Mouse (Mus musculus): Measurements from ENCODE around the gene Chst2. TPM values are rescaled to one million over a fixed set of nuclear protein-coding genes. Genes with fewer than 3 reads are reported as not detected.

The Chst2 gene
- total and polyA plus RNA-seq, 3 experiments: not detected

DNA sequence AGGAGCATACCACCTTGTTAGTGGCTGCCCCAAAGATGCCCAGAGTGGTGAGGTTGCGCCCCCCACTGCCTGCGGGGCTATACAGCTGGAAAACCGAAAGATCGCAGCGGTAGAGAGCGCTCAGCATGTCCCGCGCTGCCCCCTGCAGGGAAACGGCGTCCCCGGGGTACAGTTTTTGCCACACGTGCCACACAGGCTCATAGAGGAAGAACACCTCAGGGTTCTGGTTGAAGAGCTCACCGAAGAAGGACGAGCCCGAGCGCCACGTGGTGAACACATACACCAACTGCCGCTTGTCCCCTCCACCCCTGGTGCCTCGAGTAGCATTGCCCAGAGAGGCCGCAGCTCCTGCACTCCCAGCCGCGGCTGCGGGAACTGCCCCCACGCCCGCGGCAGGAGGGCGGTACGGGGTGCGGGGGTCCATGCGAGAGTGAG is 994 bp downstream of the Chst2 start:
- TF ChIP-seq GABPA (IDR thresholded peaks at IDR 0.05; ENCODE audit: low read depth, low read length) (no peak), CHD2 (IDR thresholded peaks at IDR 0.05; ENCODE audit: low read length) (no peak), SMC3 (IDR thresholded peaks at IDR 0.05; ENCODE audit: low read depth, low read length) (no peak), JUND (IDR thresholded peaks at IDR 0.05; ENCODE audit: low read depth, low read length) (no peak), CTCF (IDR thresholded peaks at IDR 0.05 in 2 of 3, conservative IDR thresholded peaks at IDR 0.05 in 1 of 3; ENCODE audit: control insufficient read depth in 1 of 3, insufficient read depth in 1 of 3, low read depth in 2 of 3, low read length in 3 of 3, poor library complexity in 1 of 3, severe bottlenecking in 1 of 3) (no peak), TBP (IDR thresholded peaks at IDR 0.05; ENCODE audit: low read depth, low read length) (no peak), POLR2A (IDR thresholded peaks at IDR 0.05; ENCODE audit: control insufficient read depth in 1 of 2, insufficient read depth in 1 of 2, low read depth in 1 of 2, low read length in 2 of 2, poor library complexity in 1 of 2) (no peak), TAL1 (IDR thresholded peaks at IDR 0.05; ENCODE audit: low read length) (no peak), POLR2AphosphoS2 (IDR thresholded peaks at IDR 0.05; ENCODE audit: low read length) (no peak), MAFK (IDR thresholded peaks at IDR 0.05; ENCODE audit: borderline replicate concordance, low read depth, low read length) (no peak), HCFC1 (IDR thresholded peaks at IDR 0.05; ENCODE audit: low read depth, low read length) (no peak), EP300 (IDR thresholded peaks at IDR 0.05; ENCODE audit: low read depth in 1 of 2, low read length in 2 of 2) (no peak), MAZ (IDR thresholded peaks at IDR 0.05; ENCODE audit: low read depth, low read length) (no peak), MEF2A (IDR thresholded peaks at IDR 0.05; ENCODE audit: extremely low read depth, insufficient replicate concordance, low read depth, low read length, poor library complexity, severe bottlenecking) (no peak), GATA1 (IDR thresholded peaks at IDR 0.05; ENCODE audit: low read depth, low read length) (no peak), E2F4 (IDR thresholded peaks at IDR 0.05; ENCODE audit: borderline replicate concordance, low read depth, low read length) (no peak), MAX (IDR thresholded peaks at IDR 0.05; ENCODE audit: low read length) (no peak), TCF12 (IDR thresholded peaks at IDR 0.05; ENCODE audit: low read depth, low read length) (no peak), ZMIZ1 (IDR thresholded peaks at IDR 0.05; ENCODE audit: low read depth, low read length) (no peak), NRF1 (IDR thresholded peaks at IDR 0.05; ENCODE audit: insufficient read depth, low read depth, low read length, poor library complexity, severe bottlenecking) (no peak)
- no peak overlapping the region for H3K4me3 ChIP-seq (ENCODE audit: control insufficient read depth in 1 of 2, insufficient read depth in 1 of 2, low read depth in 2 of 2, low read length in 2 of 2)
- no peaks in the 10 kb centered on the region for H3K9me3 ChIP-seq (replicated peaks; ENCODE audit: insufficient read depth, low read length)
- H3K27me3 ChIP-seq (ENCODE audit: control insufficient read depth in 1 of 2, insufficient read depth in 2 of 2, low read length in 2 of 2): no peaks in the 10 kb centered on the region
- H3K36me3 ChIP-seq (ENCODE audit: control insufficient read depth in 1 of 2, insufficient read depth in 2 of 2, low read length in 2 of 2): no peaks in the 10 kb centered on the region
- H3K27ac ChIP-seq (ENCODE audit: control insufficient read depth, low read depth, low read length): no peak overlapping the region
- no peak overlapping the region for H3K9ac ChIP-seq (ENCODE audit: control insufficient read depth, low read depth, low read length, poor library complexity, severe bottlenecking)
- H3K79me2 ChIP-seq (ENCODE audit: control insufficient read depth, insufficient read depth, low read length, poor library complexity): no peaks in the 10 kb centered on the region
- no peaks in the 10 kb centered on the region for H3K4me1 ChIP-seq (ENCODE audit: control insufficient read depth in 1 of 2, insufficient read depth in 2 of 2, low read length in 2 of 2)
- no peak for DNase-seq (ENCODE audit: low read depth, low spot score)

DNA sequence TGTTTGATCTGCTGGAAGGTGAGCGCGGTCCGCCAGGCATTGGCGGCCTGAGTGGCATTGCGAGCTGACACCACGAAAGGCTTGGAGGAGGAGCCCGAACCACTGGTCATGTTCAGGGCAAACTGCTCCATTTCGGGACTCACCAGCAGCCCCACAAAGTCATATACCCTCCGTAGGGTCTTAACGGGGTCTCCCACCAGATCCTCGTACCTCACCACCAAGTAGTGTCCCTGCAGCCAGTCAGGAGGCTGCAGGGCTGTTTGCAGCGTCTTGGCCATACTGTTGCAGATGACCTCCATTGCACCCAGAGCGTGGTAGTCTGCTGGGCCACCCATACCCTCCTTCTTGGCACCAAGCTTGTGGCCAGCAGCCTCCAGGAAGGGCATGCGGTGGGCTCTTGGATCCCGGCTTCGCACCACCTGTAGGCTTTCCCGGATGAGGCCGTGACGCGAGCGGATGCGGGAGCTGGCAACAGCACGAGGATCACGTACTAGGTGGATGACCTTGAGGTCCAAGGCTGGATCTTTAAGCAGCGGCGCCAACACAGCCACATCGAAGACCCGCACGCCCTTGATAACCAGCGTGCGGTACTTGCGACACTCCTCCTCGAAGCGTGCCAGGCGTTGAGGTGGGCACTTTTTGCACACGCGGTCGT is 1.6 kb downstream of the Chst2 start:
- Histone ChIP-seq H3K27me3 (ENCODE audit: control insufficient read depth in 1 of 2, insufficient read depth in 2 of 2, low read length in 2 of 2) (no peaks in the 10 kb centered on the region; a peak in 1 of 4 replicates), H3K9me3 (replicated peaks; ENCODE audit: insufficient read depth, low read length) (no peaks in the 10 kb centered on the region), H3K4me3 (ENCODE audit: control insufficient read depth in 1 of 2, insufficient read depth in 1 of 2, low read depth in 2 of 2, low read length in 2 of 2) (no peak overlapping the region), H3K36me3 (ENCODE audit: control insufficient read depth in 1 of 2, insufficient read depth in 2 of 2, low read length in 2 of 2) (no peaks in the 10 kb centered on the region), H3K9ac (ENCODE audit: control insufficient read depth, low read depth, low read length, poor library complexity, severe bottlenecking) (no peak overlapping the region), H3K79me2 (ENCODE audit: control insufficient read depth, insufficient read depth, low read length, poor library complexity) (no peaks in the 10 kb centered on the region), H3K4me1 (ENCODE audit: control insufficient read depth in 1 of 2, insufficient read depth in 2 of 2, low read length in 2 of 2) (no peaks in the 10 kb centered on the region), H3K27ac (ENCODE audit: control insufficient read depth, low read depth, low read length) (no peak overlapping the region)
- TF ChIP-seq GABPA (IDR thresholded peaks at IDR 0.05; ENCODE audit: low read depth, low read length) (no peak), KAT2A (conservative IDR thresholded peaks at IDR 0.05; ENCODE audit: low read depth, low read length) (no peak), MAX (IDR thresholded peaks at IDR 0.05; ENCODE audit: low read length) (no peak), UBTF (IDR thresholded peaks at IDR 0.05; ENCODE audit: borderline replicate concordance, insufficient read depth, low read depth, low read length) (no peak), MAZ (IDR thresholded peaks at IDR 0.05; ENCODE audit: low read depth, low read length) (no peak), TBP (IDR thresholded peaks at IDR 0.05; ENCODE audit: low read depth, low read length) (no peak), BHLHE40 (IDR thresholded peaks at IDR 0.05; ENCODE audit: borderline replicate concordance, low read depth, low read length) (no peak), TAL1 (IDR thresholded peaks at IDR 0.05; ENCODE audit: low read length) (no peak), ELF1 (IDR thresholded peaks at IDR 0.05; ENCODE audit: low read depth, low read length) (no peak), MAFK (IDR thresholded peaks at IDR 0.05; ENCODE audit: borderline replicate concordance, low read depth, low read length) (no peak), SMC3 (IDR thresholded peaks at IDR 0.05; ENCODE audit: low read depth, low read length) (no peak), MEF2A (IDR thresholded peaks at IDR 0.05; ENCODE audit: extremely low read depth, insufficient replicate concordance, low read depth, low read length, poor library complexity, severe bottlenecking) (no peak), MYB (IDR thresholded peaks at IDR 0.05; ENCODE audit: low read depth, low read length) (no peak), CHD1 (IDR thresholded peaks at IDR 0.05; ENCODE audit: low read depth, low read length) (no peak), CHD2 (IDR thresholded peaks at IDR 0.05; ENCODE audit: low read length) (no peak), EP300 (IDR thresholded peaks at IDR 0.05; ENCODE audit: low read depth in 1 of 2, low read length in 2 of 2) (no peak)
- DNase-seq (ENCODE audit: low read depth, low spot score): no peak
